In the genomic region with DNA sequence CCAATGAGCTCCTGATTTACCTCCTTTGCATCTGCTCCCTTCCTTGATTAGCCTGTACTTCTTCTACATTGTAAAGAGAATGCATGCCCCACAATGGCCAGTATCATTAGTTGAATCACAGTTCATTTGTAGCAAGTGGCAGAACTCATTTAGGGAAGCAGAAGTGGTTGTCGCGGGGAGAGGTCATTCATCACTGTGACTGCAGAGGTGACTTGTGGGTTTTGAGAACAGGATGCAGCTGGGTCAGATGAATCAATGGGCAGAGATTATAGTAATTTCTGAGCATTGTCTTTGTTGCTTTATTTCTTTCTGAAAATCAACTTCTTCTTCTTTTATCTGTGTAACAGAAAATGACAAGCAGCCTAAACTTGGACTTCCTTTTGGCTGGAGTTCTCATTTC, we compare ENCODE assay signal across 27 mouse cellular contexts. TPM values are rescaled to one million over a fixed set of nuclear protein-coding genes. Genes with fewer than 3 reads are reported as not detected.
DNase-seq lines count a peak whose midpoint lies in the region; ATAC-seq and TF ChIP-seq lines count a peak whose summit lies in the region.
"Had no signal": no experiment of that assay in that cellular context is flagged by ENCODE, and none has a peak within 500 bp of the region (broad histone marks: within the 10 kb centered on the region; RNA-seq: fewer than 3 reads in every experiment).

No protein-coding gene starts in this region.

- peak; percentile 97 for ATAC-seq in granulocyte monocyte progenitor cell, adult 5-6 weeks (replicated peaks; ENCODE audit: poor library complexity, severe bottlenecking)
- no peak for ATAC-seq in megakaryocyte-erythroid progenitor cell, adult 5-6 weeks (replicated peaks; ENCODE audit: low FRiP score, low TSS enrichment, poor library complexity, severe bottlenecking)
- ATAC-seq: midbrain, embryonic 13.5 days had no signal

- no peaks in the 10 kb centered on the region for H3K36me3 ChIP-seq in kidney, adult 2 months (ENCODE audit: control insufficient read depth, insufficient read depth, low read length)
- no peaks in the 10 kb centered on the region for H3K36me3 ChIP-seq in splenic B cell, adult 2 months (ENCODE audit: control insufficient read depth, insufficient read depth, low read length, poor library complexity, severe bottlenecking)
- H3K36me3 ChIP-seq: embryonic facial prominence, embryonic 13.5 days; hindbrain, embryonic 13.5 days; lung, embryonic 15.5 days; midbrain, embryonic 13.5 days had no signal

- DNase-seq in kidney, adult 2 months: peak; percentile 10
- no peak for DNase-seq in kidney, adult 11 months
- peak; percentile 9 for DNase-seq in lung, postnatal 36 days
- no peak for DNase-seq in lung, postnatal 25 days (ENCODE audit: low spot score)
- peak; percentile 7 for DNase-seq in splenic B cell, adult 2 months (ENCODE audit: low read depth, low spot score)
- no peak for DNase-seq in cerebellum, postnatal 14 days
- DNase-seq: B cell, adult 2 months; cerebellum, adult 11 months; cerebellum, postnatal 25 days; gastrocnemius, postnatal 10 days; kidney, postnatal 4 days; right cerebral cortex, adult 18-20 months; spleen, adult 18-20 months had no signal

- WGBS in kidney, adult 2 months: 59% methylated on average over 2 of the region's 2 CpGs

- no peaks in the 10 kb centered on the region for H3K27me3 ChIP-seq in kidney, adult 2 months (replicated peaks; ENCODE audit: control insufficient read depth, insufficient read depth, low read length)
- H3K27me3 ChIP-seq in splenic B cell, adult 2 months (ENCODE audit: control insufficient read depth, insufficient read depth, low read length, poor library complexity, severe bottlenecking): no peaks in the 10 kb centered on the region
- H3K27me3 ChIP-seq: embryonic facial prominence, embryonic 13.5 days; hindbrain, embryonic 13.5 days; lung, embryonic 15.5 days; midbrain, embryonic 13.5 days had no signal

- no peak overlapping the region for H3K27ac ChIP-seq in kidney, adult 2 months (ENCODE audit: insufficient read depth, low read depth, low read length)
- H3K27ac ChIP-seq: embryonic facial prominence, embryonic 13.5 days; hindbrain, embryonic 13.5 days; lung, embryonic 15.5 days; midbrain, embryonic 13.5 days had no signal

- H3K4me3 ChIP-seq in kidney, adult 2 months (ENCODE audit: insufficient read depth, low read depth, low read length): no peak overlapping the region
- H3K4me3 ChIP-seq: embryonic facial prominence, embryonic 13.5 days; hindbrain, embryonic 13.5 days; lung, embryonic 15.5 days; midbrain, embryonic 13.5 days had no signal

- TF ChIP-seq POLR2A in kidney, adult 2 months (IDR thresholded peaks at IDR 0.05; ENCODE audit: low read depth, low read length): no peak

- TF ChIP-seq CTCF in kidney, adult 2 months (conservative IDR thresholded peaks at IDR 0.05; ENCODE audit: insufficient read depth, insufficient read length, low read depth, low read length): no peak

- H3K4me1 ChIP-seq in kidney, adult 2 months (ENCODE audit: control insufficient read depth, insufficient read depth, low read length): no peaks in the 10 kb centered on the region
- H3K4me1 ChIP-seq: embryonic facial prominence, embryonic 13.5 days; hindbrain, embryonic 13.5 days; lung, embryonic 15.5 days; midbrain, embryonic 13.5 days had no signal

RNA-seq across cellular contexts. Expression of a gene that starts 21.5 kb away (rescaled TPM):
- 0.08 and 0.11 TPM in 2 replicates for polyA plus RNA-seq in kidney, adult 2 months (2012; rRNA removed)
- total RNA-seq in granulocyte monocyte progenitor cell, adult 5-6 weeks (2014; fragmentation: Nextera tagmentation): not detected in 2 replicates
- not detected in 2 replicates for total RNA-seq in granulocyte monocyte progenitor cell, adult 5-6 weeks (2017)
- total RNA-seq in megakaryocyte-erythroid progenitor cell, adult 5-6 weeks (2014; fragmentation: Nextera tagmentation): not detected in 2 replicates
- total RNA-seq in megakaryocyte-erythroid progenitor cell, adult 5-6 weeks (2017): not detected in 2 replicates
- total RNA-seq: adrenal gland, postnatal 4 days; heart, adult 8-10 months; layer of hippocampus, postnatal 14 days; left cerebral cortex, postnatal 10 days had no signal
- polyA plus RNA-seq: embryonic facial prominence, embryonic 13.5 days; heart, postnatal 0 days; hindbrain, embryonic 13.5 days; intestine, embryonic 14.5 days; limb, embryonic 14.5 days; lung, embryonic 15.5 days; midbrain, embryonic 13.5 days; stomach, embryonic 16.5 days had no signal

RNA-seq across cellular contexts. Expression of a gene that starts 43.0 kb away (rescaled TPM):
- polyA plus RNA-seq in kidney, adult 2 months (2012; rRNA removed): 11.2 and 14.6 TPM in 2 replicates
- total RNA-seq in granulocyte monocyte progenitor cell, adult 5-6 weeks (2014; fragmentation: Nextera tagmentation): 7.3 and 13.8 TPM in 2 replicates
- 14.1 and 16.8 TPM in 2 replicates for total RNA-seq in granulocyte monocyte progenitor cell, adult 5-6 weeks (2017)
- total RNA-seq in megakaryocyte-erythroid progenitor cell, adult 5-6 weeks (2014; fragmentation: Nextera tagmentation): 8.5 and 9.8 TPM in 2 replicates
- total RNA-seq in megakaryocyte-erythroid progenitor cell, adult 5-6 weeks (2017): 15.4 and 29.9 TPM in 2 replicates

RNA-seq across cellular contexts. Expression of a gene that starts 48.2 kb away (rescaled TPM):
- polyA plus RNA-seq in kidney, adult 2 months (2012; rRNA removed): 5.1 and 7.4 TPM in 2 replicates
- total RNA-seq in granulocyte monocyte progenitor cell, adult 5-6 weeks (2014; fragmentation: Nextera tagmentation): 5.3 and 6.4 TPM in 2 replicates
- total RNA-seq in granulocyte monocyte progenitor cell, adult 5-6 weeks (2017): 4.6 and 7.4 TPM in 2 replicates
- 7.5 and 8.8 TPM in 2 replicates for total RNA-seq in megakaryocyte-erythroid progenitor cell, adult 5-6 weeks (2014; fragmentation: Nextera tagmentation)
- total RNA-seq in megakaryocyte-erythroid progenitor cell, adult 5-6 weeks (2017): 5.2 and 9.4 TPM in 2 replicates

Comparison
In these comparisons a context has a peak if more than half of its experiments do, and no peak if none do; other contexts are left out.
1. DNase-seq: peak in kidney, adult 2 months (single experiment), lung, postnatal 36 days (single experiment) and splenic B cell, adult 2 months (single experiment); none in kidney, adult 11 months (single experiment), lung, postnatal 25 days (single experiment) and cerebellum, postnatal 14 days (0 of 2).